Mouse (Mus musculus) myocyte (in vitro differentiated cells): ENCODE results near the gene Il3ra. TPM values are rescaled to one million over a fixed set of nuclear protein-coding genes. Genes with fewer than 3 reads are reported as not detected.
A peak's percentile ranks its signal among the peaks of the same experiment; 100 is the strongest.

Experiments
- H3K27me3 ChIP-seq: one replicate; pipeline ENCODE4 v1.6.1; 2011; ENCODE audit not compliant: control insufficient read depth, insufficient read depth, insufficient read length
- H3K36me3 ChIP-seq: one replicate; pipeline ENCODE4 v1.6.1; 2011; ENCODE audit not compliant: control insufficient read depth, insufficient read depth
- H3K4me2 ChIP-seq: one replicate; pipeline ENCODE4 v1.6.1; 2011; ENCODE audit warnings: low read depth, control low read depth
- H3K4me3 ChIP-seq: one replicate; pipeline ENCODE4 v1.5.1; 2011; ENCODE audit warnings: mild to moderate bottlenecking, control low read depth, moderate library complexity
- H3K79me2 ChIP-seq: one replicate; pipeline ENCODE4 v1.6.1; 2011; ENCODE audit not compliant: control insufficient read depth, insufficient read depth
- H3ac ChIP-seq: one replicate; pipeline ENCODE4 v1.6.1; 2011; ENCODE audit not compliant: control insufficient read depth, insufficient read length
- CEBPB ChIP-seq: IDR thresholded peaks from 2 replicates; pipeline ENCODE4 v1.6.1; 2011; ENCODE audit warnings: mild to moderate bottlenecking, moderate library complexity; ENCODE audit not compliant: poor library complexity, insufficient read depth, severe bottlenecking
- E2F4 ChIP-seq: IDR thresholded peaks from one replicate; pipeline ENCODE4 v1.6.1; 2011; ENCODE audit warnings: mild to moderate bottlenecking, control low read depth, moderate library complexity; ENCODE audit not compliant: insufficient read depth
- MAX ChIP-seq: IDR thresholded peaks from one replicate; pipeline ENCODE4 v1.6.1; 2011; ENCODE audit warnings: low read depth, mild to moderate bottlenecking, control low read depth
- MYOD1 ChIP-seq, 3 experiments: IDR thresholded peaks; one replicate each; pipeline ENCODE4 v1.6.1; 2011; ENCODE audit warnings: control low read depth in 2 of 3, low read depth in 2 of 3, mild to moderate bottlenecking in 2 of 3, moderate library complexity in 1 of 3; ENCODE audit not compliant: insufficient read length in 2 of 3, control insufficient read depth in 1 of 3
- MYOG ChIP-seq, 3 experiments: IDR thresholded peaks; one replicate each; pipeline ENCODE4 v1.6.1; 2011; ENCODE audit warnings: control low read depth in 2 of 3, low read depth in 2 of 3, mild to moderate bottlenecking in 2 of 3; ENCODE audit not compliant: insufficient read length in 2 of 3, control insufficient read depth in 1 of 3, insufficient read depth in 1 of 3
- POLR2A ChIP-seq: IDR thresholded peaks from one replicate; pipeline ENCODE4 v1.6.1; 2011; ENCODE audit warnings: low read depth, mild to moderate bottlenecking, control low read depth, moderate library complexity; ENCODE audit not compliant: insufficient read length
- POLR2AphosphoS2 ChIP-seq: IDR thresholded peaks from one replicate; pipeline ENCODE4 v1.6.1; 2011; ENCODE audit warnings: low read depth, control low read depth; ENCODE audit not compliant: insufficient read length
- REST ChIP-seq: IDR thresholded peaks from one replicate; pipeline ENCODE4 v1.6.1; 2011; ENCODE audit warnings: mild to moderate bottlenecking, control low read depth, moderate library complexity; ENCODE audit not compliant: insufficient read depth, insufficient read length
- SRF ChIP-seq: IDR thresholded peaks from one replicate; pipeline ENCODE4 v1.6.1; 2011; ENCODE audit warnings: low read depth; ENCODE audit not compliant: control insufficient read depth, insufficient read length
- TCF12 ChIP-seq: IDR thresholded peaks from one replicate; pipeline ENCODE4 v1.6.1; 2011; ENCODE audit warnings: mild to moderate bottlenecking, control low read depth; ENCODE audit not compliant: poor library complexity, insufficient read depth, severe bottlenecking
- TCF3 ChIP-seq: IDR thresholded peaks from one replicate; pipeline ENCODE4 v1.6.1; 2011; ENCODE audit warnings: low read depth, control low read depth; ENCODE audit not compliant: insufficient read length
- USF1 ChIP-seq: IDR thresholded peaks from one replicate; pipeline ENCODE4 v1.6.1; 2011; ENCODE audit warnings: low read depth, mild to moderate bottlenecking, control low read depth, moderate library complexity
- polyA plus RNA-seq: library from polyadenylated mRNA; unstranded; fragments of >200 nt; fragmentation: generic; extraction: Trizol; gene quantifications from one replicate; pipeline ENCODE4 v1.2.1, GENCODE M21; 2012; ENCODE audit warnings: missing spikeins

Il3ra gene
- 23.0 TPM for polyA plus RNA-seq

- Histone ChIP-seq H3K4me3 (peak within 1 kb of the TSS; percentile 75), H3K79me2 (no peaks in the 10 kb centered on the region), H3K36me3 (no peaks in the 10 kb centered on the region), H3ac (peak within 1 kb of the TSS; percentile 53), H3K27me3 (no peaks in the 10 kb centered on the region), H3K4me2 (peak within 1 kb of the TSS; percentile 95)
- TF ChIP-seq CEBPB (peak; percentile 53; the same call in 1 of the 2 replicates), POLR2A (peak; percentile 58), MYOD1 (IDR thresholded peaks at IDR 0.05; ENCODE audit: control insufficient read depth in 1 of 3, insufficient read length in 2 of 3, low read depth in 2 of 3) (peak in 1 of 3 experiments; percentile 21), TCF3 (no peak), MYOG (IDR thresholded peaks at IDR 0.05; ENCODE audit: control insufficient read depth in 1 of 3, insufficient read depth in 1 of 3, insufficient read length in 2 of 3, low read depth in 2 of 3) (peak in 1 of 3 experiments; percentile 0), SRF (no peak)
Measured at GRCm38 (mm10) chr14:14345948-14346812, at the start of gene Il3ra. Il3ra (plus strand) TSS chr14:14346275.

- Histone ChIP-seq H3K4me3 (no peak overlapping the region), H3K4me2 (no peak overlapping the region), H3K36me3 (no peaks in the 10 kb centered on the region), H3K79me2 (no peaks in the 10 kb centered on the region), H3K27me3 (no peaks in the 10 kb centered on the region), H3ac (no peak overlapping the region)
- TF ChIP-seq POLR2A (no peak), CEBPB (no peak), TCF3 (no peak), MYOD1 (IDR thresholded peaks at IDR 0.05; ENCODE audit: control insufficient read depth in 1 of 3, insufficient read length in 2 of 3, low read depth in 2 of 3) (no peak), SRF (no peak), TCF12 (no peak), MAX (no peak), REST (no peak), USF1 (no peak), E2F4 (no peak), MYOG (IDR thresholded peaks at IDR 0.05; ENCODE audit: control insufficient read depth in 1 of 3, insufficient read depth in 1 of 3, insufficient read length in 2 of 3, low read depth in 2 of 3) (no peak), POLR2AphosphoS2 (no peak)
Measured at GRCm38 (mm10) chr14:14308938-14309337, 37.1 kb upstream of the Il3ra start.

- no peak overlapping the region for H3K4me2 ChIP-seq
- no peak overlapping the region for H3ac ChIP-seq
- H3K79me2 ChIP-seq: no peaks in the 10 kb centered on the region
- TF ChIP-seq MYOG (IDR thresholded peaks at IDR 0.05; ENCODE audit: control insufficient read depth in 1 of 3, insufficient read depth in 1 of 3, insufficient read length in 2 of 3, low read depth in 2 of 3): no peak
- TF ChIP-seq TCF12: no peak
- no peak for TF ChIP-seq TCF3
- TF ChIP-seq SRF: no peak
- no peak for TF ChIP-seq MAX
- TF ChIP-seq USF1: no peak
- no peak for TF ChIP-seq MYOD1 (IDR thresholded peaks at IDR 0.05; ENCODE audit: control insufficient read depth in 1 of 3, insufficient read length in 2 of 3, low read depth in 2 of 3)
- no peak for TF ChIP-seq E2F4
- TF ChIP-seq REST: no peak
- no peak for TF ChIP-seq POLR2AphosphoS2
- TF ChIP-seq CEBPB: no peak
- no peak for TF ChIP-seq POLR2A
- H3K27me3 ChIP-seq: no peaks in the 10 kb centered on the region
- H3K4me3 ChIP-seq: no peak overlapping the region
- H3K36me3 ChIP-seq: no peaks in the 10 kb centered on the region
Measured at GRCm38 (mm10) chr14:14309416-14309815, 36.7 kb upstream of the Il3ra start.

- no peak for TF ChIP-seq TCF12
- no peak for TF ChIP-seq E2F4
- TF ChIP-seq REST: no peak
- no peak for TF ChIP-seq POLR2AphosphoS2
- TF ChIP-seq USF1: no peak
- TF ChIP-seq MYOG (IDR thresholded peaks at IDR 0.05; ENCODE audit: control insufficient read depth in 1 of 3, insufficient read depth in 1 of 3, insufficient read length in 2 of 3, low read depth in 2 of 3): no peak
- TF ChIP-seq SRF: no peak
- no peak for TF ChIP-seq CEBPB
- no peak for TF ChIP-seq MYOD1 (IDR thresholded peaks at IDR 0.05; ENCODE audit: control insufficient read depth in 1 of 3, insufficient read length in 2 of 3, low read depth in 2 of 3)
- no peak for TF ChIP-seq POLR2A
- TF ChIP-seq MAX: no peak
- no peak for TF ChIP-seq TCF3
Measured at GRCm38 (mm10) chr14:14322528-14322927, 23.5 kb upstream of the Il3ra start, which contains the start of gene Olfr31. Olfr31 (plus strand) TSS chr14:14322828.

More at GRCm38 (mm10) chr14:14322528-14322927, 23.5 kb upstream of the Il3ra start, which contains the start of gene Olfr31:
- Histone ChIP-seq H3K27me3 (peaks cover 4% of the 10 kb centered on the region), H3K79me2 (no peaks in the 10 kb centered on the region), H3K4me2 (no peak within 1 kb of the TSS), H3ac (no peak within 1 kb of the TSS), H3K4me3 (no peak within 1 kb of the TSS), H3K36me3 (no peaks in the 10 kb centered on the region)
